Mouse (Mus musculus) liver, embryonic 13.5 days (tissue): ENCODE results near the gene Frs3. TPM values are rescaled to one million over a fixed set of nuclear protein-coding genes. Genes with fewer than 3 reads are reported as not detected.

ENCODE experiments used
- ATAC-seq: fragments of 200-750 bp; cut with Nextera tagmentation; 2 replicates; pipeline ENCODE4 v1.8.0; 2017; ENCODE audit warnings: low read depth, mild to moderate bottlenecking, moderate number of reproducible peaks, moderate library complexity
- DNase-seq: peaks from one replicate; pipeline ENCODE4 v3.0.0; 2022
- H3K27ac ChIP-seq: fragments of 300-500 bp; sonication (generic); 2 replicates; pipeline ENCODE4 v1.5.1; 2015; ENCODE audit warnings: moderate library complexity, mild to moderate bottlenecking, inconsistent platforms
- H3K27me3 ChIP-seq: fragments of 300-500 bp; sonication (generic); 2 replicates; pipeline ENCODE4 v1.6.1; 2015; ENCODE audit warnings: mild to moderate bottlenecking, inconsistent platforms
- H3K36me3 ChIP-seq: fragments of 300-500 bp; sonication (generic); 2 replicates; pipeline ENCODE4 v1.6.1; 2015; ENCODE audit warnings: mild to moderate bottlenecking, inconsistent platforms
- H3K4me1 ChIP-seq: fragments of 300-500 bp; sonication (generic); replicated peaks from 2 replicates; pipeline ENCODE4 v1.6.1; 2015; ENCODE audit warnings: inconsistent platforms
- H3K4me2 ChIP-seq: fragments of 300-500 bp; sonication (generic); 2 replicates; pipeline ENCODE4 v1.6.1; 2015; ENCODE audit warnings: inconsistent platforms, mild to moderate bottlenecking, moderate library complexity
- H3K4me3 ChIP-seq: fragments of 300-500 bp; sonication (generic); replicated peaks from 2 replicates; pipeline ENCODE4 v1.5.1; 2015; ENCODE audit warnings: mild to moderate bottlenecking, inconsistent platforms
- H3K9ac ChIP-seq: fragments of 300-500 bp; sonication (generic); 2 replicates; pipeline ENCODE4 v1.6.1; 2015; ENCODE audit warnings: mild to moderate bottlenecking, inconsistent platforms
- H3K9me3 ChIP-seq: fragments of 300-500 bp; sonication (generic); replicated peaks from 2 replicates; pipeline ENCODE4 v1.6.1; 2016; ENCODE audit warnings: inconsistent platforms
- WGBS: fragments of 180-500 bp; shearing (Covaris S2); methylation state at CpG from one replicate; pipeline ENCODE4 v1.1.7; 2015; ENCODE audit not compliant: insufficient replicate concordance; 5-methylcytosine and 5-hydroxymethylcytosine counted together
- polyA plus RNA-seq: library from polyadenylated mRNA; unstranded; fragments of >200 nt; fragmentation: Nextera tagmentation; extraction: Ambion mirVana; gene quantifications from 2 replicates; pipeline ENCODE4 v1.2.1, GENCODE M21; 2015

Frs3 gene
- polyA plus RNA-seq, 1 experiment from 2014 or later, result 0.96 TPM

GRCm38 (mm10) chr17:47669166-47669565 lies 19.7 kb upstream of the Frs3 start:
- no peak overlapping the region for H3K27ac ChIP-seq
- peaks cover 12% of the 10 kb centered on the region for H3K36me3 ChIP-seq
- no peak overlapping the region for H3K9ac ChIP-seq
- H3K9me3 ChIP-seq, result no peaks in the 10 kb centered on the region
- 77% methylated on average over 4 of the region's 4 CpGs for WGBS
- ATAC-seq, result no peak
- peaks cover 36% of the 10 kb centered on the region for H3K27me3 ChIP-seq
- peaks cover 22% of the 10 kb centered on the region for H3K4me1 ChIP-seq
- DNase-seq, result no peak
- no peak overlapping the region for H3K4me2 ChIP-seq
- H3K4me3 ChIP-seq, result no peak overlapping the region

DNA sequence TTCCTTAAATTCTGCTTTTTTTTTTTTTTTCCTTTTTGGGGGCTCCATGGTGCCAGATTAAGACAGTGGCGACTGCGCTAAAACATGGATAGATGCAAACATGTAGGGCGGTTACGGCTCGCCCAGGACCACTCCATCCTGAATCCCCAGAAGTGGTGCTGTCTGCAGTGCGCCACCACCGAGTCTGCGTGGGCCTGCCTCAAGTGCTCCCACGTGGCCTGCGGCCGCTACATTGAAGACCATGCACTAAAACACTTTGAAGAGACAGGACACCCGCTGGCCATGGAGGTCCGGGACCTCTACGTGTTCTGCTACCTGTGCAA lies 16.9 kb upstream of the Frs3 start:
- H3K4me3 ChIP-seq, result peak overlapping the region; percentile 51
- peak overlapping the region; percentile 71 for H3K4me2 ChIP-seq
- ATAC-seq (no peak), DNase-seq (no peak)
- 33% methylated on average over 14 of the region's 14 CpGs for WGBS
- no peaks in the 10 kb centered on the region for H3K9me3 ChIP-seq
- H3K27me3 ChIP-seq, result peaks cover 36% of the 10 kb centered on the region
- H3K27ac ChIP-seq, result no peak overlapping the region
- peaks cover 35% of the 10 kb centered on the region for H3K36me3 ChIP-seq
- H3K4me1 ChIP-seq, result peaks cover 13% of the 10 kb centered on the region
- no peak overlapping the region for H3K9ac ChIP-seq

GRCm38 (mm10) chr17:47672311-47673111 lies 16.3 kb upstream of the Frs3 start:
- Histone ChIP-seq H3K27me3 (peaks cover 36% of the 10 kb centered on the region), H3K4me2 (peak overlapping the region; percentile 71), H3K9me3 (no peaks in the 10 kb centered on the region), H3K9ac (peak overlapping the region; percentile 45; the same call in 1 of the 2 replicates), H3K4me1 (peaks cover 13% of the 10 kb centered on the region), H3K36me3 (peaks cover 38% of the 10 kb centered on the region), H3K4me3 (peak overlapping the region; percentile 51), H3K27ac (no peak overlapping the region)
- DNase-seq, result no peak
- ATAC-seq, result 0 out of 2 replicates have a peak, but pooled peaks have one; percentile 23
- 11% methylated on average over 68 of the region's 68 CpGs for WGBS

GRCm38 (mm10) chr17:47676581-47676980 lies 12.2 kb upstream of the Frs3 start:
- peaks cover 13% of the 10 kb centered on the region for H3K4me1 ChIP-seq
- H3K27me3 ChIP-seq, result peaks cover 18% of the 10 kb centered on the region
- no peak overlapping the region for H3K27ac ChIP-seq
- WGBS, result 22% methylated on average over 9 of the region's 9 CpGs
- H3K9me3 ChIP-seq, result no peaks in the 10 kb centered on the region
- ATAC-seq (no peak), DNase-seq (no peak)
- H3K4me2 ChIP-seq, result no peak overlapping the region
- H3K36me3 ChIP-seq, result peaks cover 71% of the 10 kb centered on the region
- no peak overlapping the region for H3K9ac ChIP-seq
- no peak overlapping the region for H3K4me3 ChIP-seq

- WGBS, result 86% methylated on average over 5 of the region's 5 CpGs
- H3K9me3 ChIP-seq, result no peaks in the 10 kb centered on the region
- peaks cover 3% of the 10 kb centered on the region for H3K27me3 ChIP-seq
- H3K9ac ChIP-seq, result no peak overlapping the region
- H3K4me3 ChIP-seq, result no peak overlapping the region
- ATAC-seq (no peak), DNase-seq (no peak)
- H3K36me3 ChIP-seq, result peaks cover 74% of the 10 kb centered on the region
- no peak overlapping the region for H3K27ac ChIP-seq
- peaks cover 7% of the 10 kb centered on the region for H3K4me1 ChIP-seq
- H3K4me2 ChIP-seq, result no peak overlapping the region
Observed at GRCm38 (mm10) chr17:47678238-47678637, 10.6 kb upstream of the Frs3 start.

DNA sequence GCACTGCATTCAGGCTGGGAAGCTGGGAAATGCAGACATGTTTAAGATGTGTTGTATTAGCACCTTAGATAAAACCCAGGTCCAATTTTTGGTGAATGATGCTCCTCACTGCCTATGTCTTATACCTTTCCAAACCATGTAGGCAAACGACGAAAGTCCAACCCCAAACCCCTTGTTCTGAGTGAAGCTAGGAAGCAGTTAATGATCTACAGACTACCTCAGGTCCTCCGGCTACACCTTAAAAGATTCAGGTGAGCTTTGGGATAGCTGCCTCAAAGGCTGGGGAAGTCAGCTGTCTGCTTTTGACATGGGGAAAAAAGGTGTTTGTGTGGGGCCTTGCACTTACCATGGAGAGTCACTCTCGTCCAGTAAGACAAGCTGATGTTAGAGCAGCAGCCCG lies 10.1 kb upstream of the Frs3 start:
- no peak for DNase-seq
- Histone ChIP-seq H3K9me3 (no peaks in the 10 kb centered on the region), H3K27me3 (no peaks in the 10 kb centered on the region), H3K4me3 (no peak overlapping the region), H3K9ac (no peak overlapping the region), H3K27ac (no peak overlapping the region), H3K36me3 (peaks cover 77% of the 10 kb centered on the region), H3K4me1 (peaks cover 7% of the 10 kb centered on the region), H3K4me2 (no peak overlapping the region)
- 79% methylated on average over 5 of the region's 5 CpGs for WGBS
- ATAC-seq, result no peak

GRCm38 (mm10) chr17:47682836-47683235 lies 6.0 kb upstream of the Frs3 start:
- Histone ChIP-seq H3K9me3 (no peaks in the 10 kb centered on the region), H3K27me3 (no peaks in the 10 kb centered on the region), H3K4me1 (peaks cover 27% of the 10 kb centered on the region), H3K27ac (no peak overlapping the region), H3K36me3 (peaks cover 77% of the 10 kb centered on the region), H3K4me3 (no peak overlapping the region), H3K4me2 (no peak overlapping the region), H3K9ac (no peak overlapping the region)
- WGBS, result 54% methylated on average over 4 of the region's 4 CpGs
- no peak for DNase-seq
- no peak for ATAC-seq

- Histone ChIP-seq H3K9ac (peak overlapping the region; percentile 80), H3K4me1 (peaks cover 43% of the 10 kb centered on the region), H3K4me3 (peak overlapping the region; percentile 72), H3K9me3 (no peaks in the 10 kb centered on the region), H3K4me2 (peak overlapping the region; percentile 98), H3K36me3 (peaks cover 35% of the 10 kb centered on the region), H3K27ac (peak overlapping the region; percentile 69), H3K27me3 (peaks cover 20% of the 10 kb centered on the region)
- DNase-seq, result peak; percentile 90
- WGBS, result under 1% methylated on average over 70 of the region's 70 CpGs
- ATAC-seq, result peak; percentile 82
Observed at GRCm38 (mm10) chr17:47687409-47688343, 1.2 kb upstream of the Frs3 start.

DNA sequence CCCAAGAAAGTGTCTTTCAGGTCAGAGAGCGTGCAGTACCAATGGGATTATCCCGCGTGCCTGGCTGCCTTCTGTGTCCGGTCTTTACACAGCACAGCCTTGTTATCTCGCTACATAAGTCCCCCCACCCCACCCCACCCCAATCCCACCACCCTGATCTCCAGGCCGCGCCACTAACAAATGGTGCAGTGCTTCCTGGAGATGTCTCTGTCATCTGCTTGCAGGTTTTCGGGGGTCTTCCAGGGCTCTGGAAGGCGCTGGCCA lies 554 bp upstream of the Frs3 start, which contains the start of gene Tomm6:
Gene Tomm6 (minus strand): TSS at position 43 of the 264 bp plus-strand sequence.
- Histone ChIP-seq H3K9ac (peak within 1 kb of the TSS; percentile 80), H3K9me3 (no peaks in the 10 kb centered on the region), H3K4me3 (peak within 1 kb of the TSS; percentile 72), H3K27ac (peak within 1 kb of the TSS; percentile 69), H3K27me3 (peaks cover 24% of the 10 kb centered on the region), H3K4me2 (peak within 1 kb of the TSS; percentile 98), H3K36me3 (peaks cover 30% of the 10 kb centered on the region), H3K4me1 (peaks cover 39% of the 10 kb centered on the region)
- WGBS, result 0% methylated on average over 9 of the region's 9 CpGs
- ATAC-seq (no peak), DNase-seq (no peak)

DNA sequence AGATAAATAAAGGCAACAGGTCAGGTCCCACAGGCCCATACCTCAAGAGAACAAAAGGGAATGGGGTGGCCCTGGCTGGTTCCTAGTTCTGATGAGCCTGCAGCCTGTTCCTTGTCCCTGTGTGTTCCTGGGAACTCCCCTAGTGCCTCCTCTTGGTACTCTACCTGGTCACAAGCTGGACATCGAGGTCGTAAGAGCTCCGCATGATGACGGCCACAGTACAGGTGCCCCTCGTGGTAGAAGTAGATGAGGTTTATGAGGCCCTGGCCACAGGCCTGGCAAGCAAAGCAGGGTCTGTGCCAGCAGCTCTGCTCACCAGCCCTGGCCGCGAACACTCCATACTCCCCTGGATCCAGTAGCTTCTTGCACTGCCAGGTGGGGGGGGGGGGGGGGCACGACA lies 1.1 kb downstream of the Frs3 start:
- Histone ChIP-seq H3K9me3 (no peaks in the 10 kb centered on the region), H3K27me3 (peaks cover 35% of the 10 kb centered on the region), H3K27ac (no peak overlapping the region), H3K4me3 (no peak overlapping the region), H3K36me3 (peaks cover 13% of the 10 kb centered on the region), H3K4me2 (peak overlapping the region; percentile 98; the same call in 1 of the 2 replicates), H3K4me1 (peaks cover 52% of the 10 kb centered on the region), H3K9ac (no peak overlapping the region)
- ATAC-seq, result no peak
- 81% methylated on average over 8 of the region's 8 CpGs for WGBS
- DNase-seq, result no peak

- peaks cover 53% of the 10 kb centered on the region for H3K27me3 ChIP-seq
- H3K9ac ChIP-seq, result no peak overlapping the region
- DNase-seq (no peak), ATAC-seq (no peak)
- no peaks in the 10 kb centered on the region for H3K9me3 ChIP-seq
- 77% methylated on average over 3 of the region's 3 CpGs for WGBS
- no peak overlapping the region for H3K4me2 ChIP-seq
- no peak overlapping the region for H3K27ac ChIP-seq
- no peak overlapping the region for H3K4me3 ChIP-seq
- H3K4me1 ChIP-seq, result peaks cover 51% of the 10 kb centered on the region
- no peaks in the 10 kb centered on the region for H3K36me3 ChIP-seq
Observed at GRCm38 (mm10) chr17:47691650-47692049, 2.8 kb downstream of the Frs3 start.
